Mouse (Mus musculus) stomach, embryonic 16.5 days (tissue): Measurements from ENCODE around the gene 4930564D02Rik. TPM values are rescaled to one million over a fixed set of nuclear protein-coding genes. Genes with fewer than 3 reads are reported as not detected.

Source experiments
- ATAC-seq: fragments of 200-750 bp; cut with Nextera tagmentation; 2 replicates; pipeline ENCODE4 v1.8.0; 2017; ENCODE audit warnings: moderate number of reproducible peaks, moderate TSS enrichment; ENCODE audit not compliant: insufficient read depth, low FRiP score
- H3K27ac ChIP-seq: fragments of 300-500 bp; sonication (generic); 2 replicates; pipeline ENCODE4 v1.5.1; 2014; ENCODE audit warnings: low read length
- H3K27me3 ChIP-seq: fragments of 300-500 bp; sonication (generic); 2 replicates; pipeline ENCODE4 v1.6.1; 2014; ENCODE audit warnings: low read length, control low read depth, mixed read lengths; ENCODE audit not compliant: control insufficient read depth, insufficient read depth
- H3K36me3 ChIP-seq: fragments of 300-500 bp; sonication (generic); 2 replicates; pipeline ENCODE4 v1.6.1; 2014; ENCODE audit warnings: low read length; ENCODE audit not compliant: control insufficient read depth, insufficient read depth
- H3K4me1 ChIP-seq: fragments of 300-500 bp; sonication (generic); 2 replicates; pipeline ENCODE4 v1.6.1; 2014; ENCODE audit warnings: low read length, control low read depth, mixed read lengths; ENCODE audit not compliant: control insufficient read depth, insufficient read depth
- H3K4me2 ChIP-seq: fragments of 300-500 bp; sonication (generic); 2 replicates; pipeline ENCODE4 v1.6.1; 2014; ENCODE audit warnings: low read depth, low read length, mixed read lengths
- H3K4me3 ChIP-seq: fragments of 300-500 bp; sonication (generic); replicated peaks from 2 replicates; pipeline ENCODE4 v1.5.1; 2014; ENCODE audit warnings: mild to moderate bottlenecking, low read length
- H3K9ac ChIP-seq: fragments of 300-500 bp; sonication (generic); 2 replicates; pipeline ENCODE4 v1.6.1; 2014; ENCODE audit warnings: low read length
- H3K9me3 ChIP-seq: fragments of 300-500 bp; sonication (generic); replicated peaks from 2 replicates; pipeline ENCODE4 v1.6.1; 2016; ENCODE audit warnings: low read length, control low read depth; ENCODE audit not compliant: control insufficient read depth
- WGBS: fragments of 180-500 bp; shearing (Covaris S2); extraction: QIAGEN DNeasy Blood & Tissue Kit; methylation state at CpG from one replicate; pipeline ENCODE4 v1.1.7; 2014; 5-methylcytosine and 5-hydroxymethylcytosine counted together
- polyA plus RNA-seq: library from polyadenylated mRNA; unstranded; fragments of >200 nt; fragmentation: Nextera tagmentation; extraction: Ambion mirVana; gene quantifications from 2 replicates; pipeline ENCODE4 v1.2.1, GENCODE M21; 2015

The 4930564D02Rik gene
- polyA plus RNA-seq, 1 experiment from 2014 or later: not detected

GRCm38 (mm10) chr3:105040002-105040401 lies 26.6 kb upstream of the 4930564D02Rik start:
- no peaks in the 10 kb centered on the region for H3K9me3 ChIP-seq
- no peak for ATAC-seq
- no peak overlapping the region for H3K4me3 ChIP-seq
- 53% methylated on average over 8 of the region's 8 CpGs for WGBS
- H3K27ac ChIP-seq: no peak overlapping the region
- H3K9ac ChIP-seq: no peak overlapping the region
- H3K4me1 ChIP-seq: 0 out of 2 replicates have a peak, but pooled peaks cover 12% of the 10 kb centered on the region
- H3K36me3 ChIP-seq: no peaks in the 10 kb centered on the region; the same call in none of the 2 replicates
- H3K27me3 ChIP-seq: no peaks in the 10 kb centered on the region
- H3K4me2 ChIP-seq: no peak overlapping the region

GRCm38 (mm10) chr3:105040983-105041625 lies 25.5 kb upstream of the 4930564D02Rik start:
- H3K27me3 ChIP-seq: no peaks in the 10 kb centered on the region
- H3K36me3 ChIP-seq: no peaks in the 10 kb centered on the region; the same call in none of the 2 replicates
- peak; percentile 76; the same call in 1 of the 2 replicates for ATAC-seq
- no peaks in the 10 kb centered on the region for H3K9me3 ChIP-seq
- H3K9ac ChIP-seq: no peak overlapping the region
- WGBS: 76% methylated on average over 9 of the region's 9 CpGs
- no peak overlapping the region for H3K4me3 ChIP-seq
- no peak overlapping the region for H3K4me2 ChIP-seq
- 0 out of 2 replicates have a peak, but pooled peaks cover 12% of the 10 kb centered on the region for H3K4me1 ChIP-seq
- peak overlapping the region; percentile 74 for H3K27ac ChIP-seq

GRCm38 (mm10) chr3:105043746-105044145 lies 22.9 kb upstream of the 4930564D02Rik start:
- no peak overlapping the region for H3K27ac ChIP-seq
- WGBS: 84% methylated on average over 5 of the region's 5 CpGs
- H3K9me3 ChIP-seq: no peaks in the 10 kb centered on the region
- ATAC-seq: no peak
- no peaks in the 10 kb centered on the region; the same call in 1 of the 2 replicates for H3K36me3 ChIP-seq
- no peak overlapping the region for H3K4me3 ChIP-seq
- no peak overlapping the region for H3K9ac ChIP-seq
- no peaks in the 10 kb centered on the region for H3K27me3 ChIP-seq
- 0 out of 2 replicates have a peak, but pooled peaks cover 19% of the 10 kb centered on the region for H3K4me1 ChIP-seq
- no peak overlapping the region for H3K4me2 ChIP-seq

GRCm38 (mm10) chr3:105046870-105047269 lies 19.8 kb upstream of the 4930564D02Rik start:
- 51% methylated on average over 5 of the region's 5 CpGs for WGBS
- H3K36me3 ChIP-seq: no peaks in the 10 kb centered on the region
- peaks cover 19% of the 10 kb centered on the region; the same call in 1 of the 2 replicates for H3K4me1 ChIP-seq
- H3K27me3 ChIP-seq: no peaks in the 10 kb centered on the region
- no peak overlapping the region for H3K4me3 ChIP-seq
- no peak overlapping the region for H3K27ac ChIP-seq
- no peak overlapping the region for H3K9ac ChIP-seq
- no peak for ATAC-seq
- no peak overlapping the region for H3K4me2 ChIP-seq
- no peaks in the 10 kb centered on the region for H3K9me3 ChIP-seq

GRCm38 (mm10) chr3:105047616-105048015 lies 19.0 kb upstream of the 4930564D02Rik start:
- Histone ChIP-seq H3K36me3 (no peaks in the 10 kb centered on the region), H3K9me3 (no peaks in the 10 kb centered on the region), H3K4me2 (no peak overlapping the region), H3K4me1 (peaks cover 17% of the 10 kb centered on the region; the same call in 1 of the 2 replicates), H3K9ac (0 out of 2 replicates have a peak overlapping the region, but pooled peaks have one; percentile 28), H3K4me3 (no peak overlapping the region), H3K27ac (no peak overlapping the region), H3K27me3 (no peaks in the 10 kb centered on the region)
- no peak for ATAC-seq
- WGBS: 56% methylated on average over 8 of the region's 8 CpGs

GRCm38 (mm10) chr3:105049848-105050247 lies 16.8 kb upstream of the 4930564D02Rik start:
- Histone ChIP-seq H3K36me3 (no peaks in the 10 kb centered on the region), H3K9ac (no peak overlapping the region), H3K4me3 (no peak overlapping the region), H3K27ac (no peak overlapping the region), H3K9me3 (no peaks in the 10 kb centered on the region), H3K27me3 (no peaks in the 10 kb centered on the region), H3K4me2 (no peak overlapping the region), H3K4me1 (peaks cover 16% of the 10 kb centered on the region)
- 55% methylated on average over 6 of the region's 6 CpGs for WGBS
- ATAC-seq: no peak

GRCm38 (mm10) chr3:105051103-105051502 lies 15.5 kb upstream of the 4930564D02Rik start:
- Histone ChIP-seq H3K36me3 (no peaks in the 10 kb centered on the region), H3K4me3 (peak overlapping the region; percentile 89), H3K4me1 (peaks cover 16% of the 10 kb centered on the region), H3K9me3 (no peaks in the 10 kb centered on the region), H3K9ac (no peak overlapping the region), H3K4me2 (peak overlapping the region; percentile 90), H3K27me3 (no peaks in the 10 kb centered on the region), H3K27ac (peak overlapping the region; percentile 84)
- ATAC-seq: no peak
- WGBS: 42% methylated on average over 2 of the region's 2 CpGs

- under 1% methylated on average over 37 of the region's 37 CpGs for WGBS
- ATAC-seq: peak; percentile 49; the same call in 1 of the 2 replicates
- peak overlapping the region; percentile 90 for H3K4me2 ChIP-seq
- peak overlapping the region; percentile 89 for H3K4me3 ChIP-seq
- H3K27ac ChIP-seq: peak overlapping the region; percentile 84
- H3K9me3 ChIP-seq: no peaks in the 10 kb centered on the region
- H3K9ac ChIP-seq: peak overlapping the region; percentile 89
- H3K36me3 ChIP-seq: no peaks in the 10 kb centered on the region
- peaks cover 16% of the 10 kb centered on the region for H3K4me1 ChIP-seq
- H3K27me3 ChIP-seq: no peaks in the 10 kb centered on the region
Observed at GRCm38 (mm10) chr3:105052171-105052936, 14.3 kb upstream of the 4930564D02Rik start.
